Mouse (Mus musculus) forebrain, embryonic 16.5 days (tissue): ENCODE results near the gene Tmem238. TPM values are rescaled to one million over a fixed set of nuclear protein-coding genes. Genes with fewer than 3 reads are reported as not detected.
A peak's percentile ranks its signal among the peaks of the same experiment; 100 is the strongest.
"Not testable (repeated sequence)": the region's sequence is repeated elsewhere in the genome, so short reads cannot be mapped to it uniquely, and the experiment has no call there.

Source experiments
- ATAC-seq: fragments of 200-750 bp; cut with Nextera tagmentation; 2 replicates; pipeline ENCODE4 v1.8.0; 2017; ENCODE audit warnings: mild to moderate bottlenecking, moderate library complexity
- H3K27ac ChIP-seq: fragments of 300-500 bp; sonication (generic); 2 replicates; pipeline ENCODE4 v1.5.1; 2014; ENCODE audit warnings: low read length, control low read depth
- H3K27me3 ChIP-seq: fragments of 300-500 bp; sonication (generic); replicated peaks from 2 replicates; pipeline ENCODE4 v1.6.1; 2014; ENCODE audit warnings: low read length; ENCODE audit not compliant: control insufficient read depth, insufficient read depth
- H3K36me3 ChIP-seq: fragments of 300-500 bp; sonication (generic); 2 replicates; pipeline ENCODE4 v1.6.1; 2014; ENCODE audit not compliant: control insufficient read depth, insufficient read depth
- H3K4me1 ChIP-seq: fragments of 300-500 bp; sonication (generic); replicated peaks from 2 replicates; pipeline ENCODE4 v1.6.1; 2014; ENCODE audit warnings: low read length; ENCODE audit not compliant: control insufficient read depth, insufficient read depth
- H3K4me2 ChIP-seq: fragments of 300-500 bp; sonication (generic); 2 replicates; pipeline ENCODE4 v1.6.1; 2014; ENCODE audit warnings: mild to moderate bottlenecking, low read length, control low read depth
- H3K4me3 ChIP-seq: fragments of 300-500 bp; sonication (generic); replicated peaks from 2 replicates; pipeline ENCODE4 v1.5.1; 2014; ENCODE audit warnings: mild to moderate bottlenecking, low read length, control low read depth
- H3K9ac ChIP-seq: fragments of 300-500 bp; sonication (generic); replicated peaks from 2 replicates; pipeline ENCODE4 v1.6.1; 2014; ENCODE audit warnings: low read depth, low read length, control low read depth
- H3K9me3 ChIP-seq: fragments of 300-500 bp; sonication (generic); 2 replicates; pipeline ENCODE4 v1.6.1; 2016; ENCODE audit warnings: low read length; ENCODE audit not compliant: control insufficient read depth
- WGBS: fragments of 180-500 bp; shearing (Covaris S2); extraction: QIAGEN DNeasy Blood & Tissue Kit; methylation state at CpG from one replicate; pipeline ENCODE4 v1.1.7; 2014; 5-methylcytosine and 5-hydroxymethylcytosine counted together
- polyA plus RNA-seq: library from polyadenylated mRNA; unstranded; fragments of >200 nt; fragmentation: Nextera tagmentation; extraction: Ambion mirVana; gene quantifications from 2 replicates; pipeline ENCODE4 v1.2.1, GENCODE M21; 2015

Tmem238 gene
- polyA plus RNA-seq, 1 experiment from 2014 or later, result 3.3 TPM

- H3K27ac ChIP-seq, result no peak overlapping the region
- ATAC-seq, result no peak
- peaks cover 7% of the 10 kb centered on the region for H3K4me1 ChIP-seq
- no peaks in the 10 kb centered on the region for H3K27me3 ChIP-seq
- H3K9ac ChIP-seq, result no peak overlapping the region
- H3K36me3 ChIP-seq, result no peaks in the 10 kb centered on the region
- no peak overlapping the region for H3K4me2 ChIP-seq
- H3K9me3 ChIP-seq, result no peaks in the 10 kb centered on the region
- H3K4me3 ChIP-seq, result no peak overlapping the region
Measured at GRCm38 (mm10) chr7:4816559-4816958, 27.1 kb upstream of the Tmem238 start.

GRCm38 (mm10) chr7:4813105-4813791 is 23.8 kb upstream of the Tmem238 start:
- no peak for ATAC-seq
- Histone ChIP-seq H3K9ac (peak overlapping the region; percentile 84), H3K36me3 (peaks cover 3% of the 10 kb centered on the region; the same call in 1 of the 2 replicates), H3K4me3 (peak overlapping the region; percentile 75), H3K27me3 (no peaks in the 10 kb centered on the region), H3K4me2 (peak overlapping the region; percentile 65), H3K4me1 (peaks cover 28% of the 10 kb centered on the region), H3K27ac (peak overlapping the region; percentile 94), H3K9me3 (no peaks in the 10 kb centered on the region)
- WGBS, result 27% methylated on average over 8 of the region's 8 CpGs

GRCm38 (mm10) chr7:4812303-4813104 is 23.0 kb upstream of the Tmem238 start, which contains the start of gene Ube2s:
Gene Ube2s (minus strand): TSS chr7:4812590.
- ATAC-seq, result peak; percentile 99
- peak within 1 kb of the TSS; percentile 75 for H3K4me3 ChIP-seq
- peaks cover 4% of the 10 kb centered on the region; the same call in 1 of the 2 replicates for H3K36me3 ChIP-seq
- under 1% methylated on average over 62 of the region's 62 CpGs for WGBS
- H3K27me3 ChIP-seq, result no peaks in the 10 kb centered on the region
- peak within 1 kb of the TSS; percentile 84 for H3K9ac ChIP-seq
- peak within 1 kb of the TSS; percentile 94 for H3K27ac ChIP-seq
- peak within 1 kb of the TSS; percentile 90 for H3K4me2 ChIP-seq
- no peaks in the 10 kb centered on the region for H3K9me3 ChIP-seq
- H3K4me1 ChIP-seq, result peaks cover 28% of the 10 kb centered on the region

- Histone ChIP-seq H3K4me2 (peak overlapping the region; percentile 90), H3K4me1 (peaks cover 28% of the 10 kb centered on the region), H3K27ac (peak overlapping the region; percentile 94), H3K4me3 (peak overlapping the region; percentile 75), H3K9ac (peak overlapping the region; percentile 84), H3K9me3 (no peaks in the 10 kb centered on the region), H3K27me3 (no peaks in the 10 kb centered on the region), H3K36me3 (peaks cover 10% of the 10 kb centered on the region; the same call in 1 of the 2 replicates)
- under 1% methylated on average over 28 of the region's 36 CpGs for WGBS
- no peak for ATAC-seq
Measured at GRCm38 (mm10) chr7:4811842-4812302, 22.4 kb upstream of the Tmem238 start.

GRCm38 (mm10) chr7:4811131-4811530 is 21.7 kb upstream of the Tmem238 start:
- not testable (repeated sequence) for H3K9me3 ChIP-seq, H3K27ac ChIP-seq, ATAC-seq, H3K27me3 ChIP-seq, H3K36me3 ChIP-seq
- peak overlapping the region; percentile 90 for H3K4me2 ChIP-seq
- WGBS, result 36% methylated on average over 10 of the region's 10 CpGs
- peak overlapping the region; percentile 84 for H3K9ac ChIP-seq
- peak overlapping the region; percentile 75 for H3K4me3 ChIP-seq
- peaks cover 28% of the 10 kb centered on the region for H3K4me1 ChIP-seq

GRCm38 (mm10) chr7:4806716-4807115 is 17.3 kb upstream of the Tmem238 start:
- peak; percentile 42; the same call in 1 of the 2 replicates for ATAC-seq

GRCm38 (mm10) chr7:4802247-4802646 is 12.8 kb upstream of the Tmem238 start:
- no peak overlapping the region for H3K9ac ChIP-seq
- H3K4me2 ChIP-seq, result no peak overlapping the region
- H3K27me3 ChIP-seq, result no peaks in the 10 kb centered on the region
- H3K27ac ChIP-seq, result no peak overlapping the region
- no peaks in the 10 kb centered on the region for H3K4me1 ChIP-seq
- H3K9me3 ChIP-seq, result no peaks in the 10 kb centered on the region
- peaks cover 9% of the 10 kb centered on the region for H3K36me3 ChIP-seq
- ATAC-seq, result no peak
- no peak overlapping the region for H3K4me3 ChIP-seq

More at GRCm38 (mm10) chr7:4806716-4807115, 17.3 kb upstream of the Tmem238 start:
- no peak overlapping the region for H3K27ac ChIP-seq
- no peak overlapping the region for H3K9ac ChIP-seq
- H3K9me3 ChIP-seq, result no peaks in the 10 kb centered on the region
- no peak overlapping the region for H3K4me2 ChIP-seq
- WGBS, result 89% methylated on average over 7 of the region's 7 CpGs
- peaks cover 20% of the 10 kb centered on the region for H3K4me1 ChIP-seq
- H3K4me3 ChIP-seq, result no peak overlapping the region
- peaks cover 13% of the 10 kb centered on the region for H3K36me3 ChIP-seq
- no peaks in the 10 kb centered on the region for H3K27me3 ChIP-seq

GRCm38 (mm10) chr7:4795767-4796433 is 6.4 kb upstream of the Tmem238 start:
- WGBS, result 70% methylated on average over 7 of the region's 7 CpGs

GRCm38 (mm10) chr7:4794631-4795168 is 5.2 kb upstream of the Tmem238 start:
- WGBS, result 84% methylated on average over 3 of the region's 3 CpGs
- Histone ChIP-seq H3K9me3 (no peaks in the 10 kb centered on the region), H3K4me1 (peaks cover 18% of the 10 kb centered on the region), H3K9ac (no peak overlapping the region), H3K36me3 (peaks cover 17% of the 10 kb centered on the region), H3K4me3 (no peak overlapping the region), H3K27me3 (peaks cover 4% of the 10 kb centered on the region), H3K27ac (no peak overlapping the region), H3K4me2 (no peak overlapping the region)
- ATAC-seq, result no peak

More at GRCm38 (mm10) chr7:4795767-4796433, 6.4 kb upstream of the Tmem238 start:
- Histone ChIP-seq H3K4me1 (peaks cover 17% of the 10 kb centered on the region), H3K27ac (no peak overlapping the region), H3K4me3 (no peak overlapping the region), H3K9me3 (no peaks in the 10 kb centered on the region), H3K36me3 (peaks cover 17% of the 10 kb centered on the region), H3K27me3 (no peaks in the 10 kb centered on the region), H3K4me2 (no peak overlapping the region), H3K9ac (no peak overlapping the region)
- ATAC-seq, result no peak
